Mouse (Mus musculus) G1E-ER4 (cell line): Measurements from ENCODE around the gene Gca. TPM values are rescaled to one million over a fixed set of nuclear protein-coding genes. Genes with fewer than 3 reads are reported as not detected.

Experiments used
- GATA1 ChIP-seq: IDR thresholded peaks from one replicate; pipeline ENCODE4 v1.8.0; 2012; ENCODE audit warnings: low read length, inconsistent platforms
- polyA plus RNA-seq: library from polyadenylated mRNA; stranded (reverse); fragments of >175 nt; gene quantifications from 2 replicates; pipeline ENCODE4 v1.2.3, GENCODE M21; 2012

The Gca gene
- polyA plus RNA-seq, 1 experiment, result 0.19 TPM

- no peak for TF ChIP-seq GATA1
These were observed 54.3 kb downstream of the Gca start for GRCm38 (mm10) chr2:62718411-62718810.

GRCm38 (mm10) chr2:62725946-62726345 is 61.9 kb downstream of the Gca start:
- no peak for TF ChIP-seq GATA1

- no peak for TF ChIP-seq GATA1
These were observed 63.6 kb downstream of the Gca start for GRCm38 (mm10) chr2:62727732-62728131.

GRCm38 (mm10) chr2:62730671-62731070 is 66.6 kb downstream of the Gca start:
- TF ChIP-seq GATA1, result no peak

GRCm38 (mm10) chr2:62743098-62743497 is 79.0 kb downstream of the Gca start:
- TF ChIP-seq GATA1, result no peak

Other genes starting within 250 kb of the Gca start
- 0.25 and 0.42 TPM in 2 replicates for gene Gcg, start 180.6 kb upstream of the Gca start, polyA plus RNA-seq
- not detected in 2 replicates for gene Fap, start 90.2 kb upstream of the Gca start, polyA plus RNA-seq
- gene Ifih1, start 18.0 kb upstream of the Gca start, polyA plus RNA-seq, result 4.4 and 4.7 TPM in 2 replicates